Comparison of ENCODE assay signal across 8 mouse cellular contexts in genomic region chr5:15935234-15935728, GRCm38 (mm10). TPM values are rescaled to one million over a fixed set of nuclear protein-coding genes. Genes with fewer than 3 reads are reported as not detected.
DNase-seq lines count a peak whose midpoint lies in the region; TF ChIP-seq lines count a peak whose summit lies in the region.

No protein-coding gene starts in this region.

- no peak for TF ChIP-seq POLR2A in testis, adult 2 months (IDR thresholded peaks at IDR 0.05; ENCODE audit: control insufficient read depth, low read depth, low read length)

- peak; percentile 2 to 10 for DNase-seq in lung, adult 18-20 months
- no peak for DNase-seq in lung, postnatal 14 days
- peak; percentile 55 for DNase-seq in embryo, embryonic 11 days
- DNase-seq in heart, adult 8-10 months (ENCODE audit: low spot score) = peak; percentile 16
- peak; percentile 3 to 15 for DNase-seq in kidney, postnatal 36 days
- DNase-seq in midbrain, embryonic 10.5 days (ENCODE audit: low spot score) = no peak
- no peak for DNase-seq in B cell, adult 2 months

- peaks cover 23% of the 10 kb centered on the region for H3K4me1 ChIP-seq in midbrain, embryonic 10.5 days
- H3K4me1 ChIP-seq in testis, adult 2 months (ENCODE audit: control insufficient read depth, insufficient read depth, low read length) = peaks cover 7% of the 10 kb centered on the region

- under 1% methylated on average over 27 of the region's 27 CpGs for WGBS in midbrain, embryonic 10.5 days

- peak overlapping the region; percentile 62 for H3K4me3 ChIP-seq in midbrain, embryonic 10.5 days
- peak overlapping the region; percentile 90 for H3K4me3 ChIP-seq in testis, adult 2 months (ENCODE audit: control insufficient read depth, low read depth, low read length)

- TF ChIP-seq CTCF in testis, adult 2 months (IDR thresholded peaks at IDR 0.05; ENCODE audit: control insufficient read depth, insufficient read depth, insufficient replicate concordance, low read depth, low read length) = no peak

- H3K9me3 ChIP-seq in midbrain, embryonic 10.5 days (replicated peaks) = no peaks in the 10 kb centered on the region

- no peaks in the 10 kb centered on the region for H3K36me3 ChIP-seq in midbrain, embryonic 10.5 days
- H3K36me3 ChIP-seq in testis, adult 2 months (ENCODE audit: control insufficient read depth, insufficient read depth, low read length) = no peaks in the 10 kb centered on the region

- H3K27ac ChIP-seq in midbrain, embryonic 10.5 days (replicated peaks) = peak overlapping the region; percentile 85
- no peak overlapping the region for H3K27ac ChIP-seq in testis, adult 2 months (ENCODE audit: control insufficient read depth, insufficient read depth, low read depth, low read length)

- peaks cover 100% of the 10 kb centered on the region for H3K27me3 ChIP-seq in midbrain, embryonic 10.5 days (ENCODE audit: low read depth, poor library complexity, severe bottlenecking)
- no peaks in the 10 kb centered on the region; the same call in 1 of the 2 replicates for H3K27me3 ChIP-seq in testis, adult 2 months (ENCODE audit: control insufficient read depth, insufficient read depth, low read length)

RNA-seq across cellular contexts. Expression of gene Cacna2d1, which starts 0.8 kb away (rescaled TPM):
- 100 to 1,000 TPM in 1 of 4 experiments, 10 to 100 TPM in 3; 80.2 to 106 (median 94.4) TPM for total RNA-seq in heart, adult 8-10 months (2022)
- polyA plus RNA-seq in midbrain, embryonic 10.5 days (2016; fragmentation: Nextera tagmentation; extraction: Ambion mirVana) = 5.9 and 11.6 TPM in 2 replicates
- polyA plus RNA-seq in testis, adult 2 months (2012; rRNA removed) = 1.4 and 1.5 TPM in 2 replicates

Comparison
In these comparisons a context has a peak if more than half of its experiments do, and no peak if none do; other contexts are left out.
1. DNase-seq: peak in lung, adult 18-20 months (2 of 2), embryo, embryonic 11 days (single experiment), heart, adult 8-10 months (single experiment) and kidney, postnatal 36 days (2 of 2); none in lung, postnatal 14 days (single experiment), midbrain, embryonic 10.5 days (single experiment) and B cell, adult 2 months (0 of 2).